Mouse (Mus musculus) stomach, embryonic 16.5 days (tissue): ENCODE measurements around the gene Nup50. TPM values are rescaled to one million over a fixed set of nuclear protein-coding genes. Genes with fewer than 3 reads are reported as not detected.

ENCODE experiments used
- microRNA-seq: library from miRNA; unstranded; fragments of <30 nt; microRNA quantifications from one replicate; pipeline ENCODE4, GENCODE M21; 2016
- polyA plus RNA-seq: library from polyadenylated mRNA; unstranded; fragments of >200 nt; fragmentation: Nextera tagmentation; extraction: Ambion mirVana; gene quantifications from 2 replicates; pipeline ENCODE4 v1.2.1, GENCODE M21; 2015

Nup50 gene
- polyA plus RNA-seq, 1 experiment from 2014 or later: 31.8 TPM

Small RNA genes within 50 kb of the gene (microRNA-seq; reads per million reads assigned to microRNA genes)
- gene Mir1249: 10.1 reads per million, percentile 31 among the genes with 10 or more reads in this experiment

Other genes starting within 250 kb of the Nup50 start
- gene Arhgap8, start 203.4 kb upstream of the Nup50 start, polyA plus RNA-seq: 12.6 and 14.5 TPM in 2 replicates
- 0.34 and 0.60 TPM in 2 replicates for gene Phf21b, start 67.4 kb upstream of the Nup50 start, polyA plus RNA-seq
- gene Gm29666, start 3.4 kb upstream of the Nup50 start, polyA plus RNA-seq: 0.49 and 0.65 TPM in 2 replicates
- gene 5031439G07Rik, start 65.1 kb downstream of the Nup50 start, polyA plus RNA-seq: 7.0 and 7.7 TPM in 2 replicates
- gene Upk3a, start 93.7 kb downstream of the Nup50 start, polyA plus RNA-seq: 4.4 and 10.6 TPM in 2 replicates
- gene Fam118a, start 105.5 kb downstream of the Nup50 start, polyA plus RNA-seq: 29.0 and 30.6 TPM in 2 replicates
- 0.12 and 0.17 TPM in 2 replicates for gene Smc1b, start 208.6 kb downstream of the Nup50 start, polyA plus RNA-seq
- 0.31 and 0.34 TPM in 2 replicates for gene Ribc2, start 208.7 kb downstream of the Nup50 start, polyA plus RNA-seq